Mouse (Mus musculus): ENCODE measurements at regions not wholly inside any gene's neighbourhood (a gene's known extent, or its start where the extent isn't known, plus 50 kb on each side); places are given as distances from the start of the nearest gene placed in this dataset.

DNA sequence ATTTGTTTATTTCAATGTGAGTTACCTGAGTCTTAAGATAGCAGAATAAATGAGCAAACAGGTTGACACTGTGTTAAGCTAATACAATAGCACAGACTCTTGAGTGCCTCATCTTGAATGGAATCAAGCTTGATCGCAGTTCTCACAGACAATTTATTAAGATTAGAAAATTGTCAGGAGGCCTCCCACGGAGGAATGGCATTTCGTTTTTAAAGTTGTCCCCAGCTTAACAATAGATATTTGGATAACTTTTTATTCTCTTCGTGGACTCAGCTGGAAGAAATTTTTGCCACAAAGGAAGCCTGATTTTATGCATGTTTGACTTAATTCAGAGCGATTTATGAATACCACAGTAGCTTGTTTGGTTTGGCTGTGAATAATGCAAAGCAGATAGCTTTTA is 1422.0 kb upstream of the Slc10a2 start:
- Histone ChIP-seq H3K27ac (ENCODE audit: insufficient read depth, low read length) (no peak overlapping the region), H3K4me3 (ENCODE audit: insufficient read depth, low read length) (no peak overlapping the region), H3K4me1 (ENCODE audit: control insufficient read depth, insufficient read depth, low read length) (no peaks in the 10 kb centered on the region)
- TF ChIP-seq CTCF (IDR thresholded peaks at IDR 0.05; ENCODE audit: extremely low read depth, insufficient read depth, low read length) (no peak), POLR2A (IDR thresholded peaks at IDR 0.05; ENCODE audit: extremely low read depth, insufficient read depth, low read length) (no peak)

- H3K4me1 ChIP-seq (ENCODE audit: control insufficient read depth, insufficient read depth, low read length) = no peaks in the 10 kb centered on the region
- TF ChIP-seq POLR2A (IDR thresholded peaks at IDR 0.05; ENCODE audit: extremely low read depth, insufficient read depth, low read length) = no peak
- TF ChIP-seq CTCF (IDR thresholded peaks at IDR 0.05; ENCODE audit: extremely low read depth, insufficient read depth, low read length) = no peak
- no peak overlapping the region for H3K27ac ChIP-seq (ENCODE audit: insufficient read depth, low read length)
- no peak overlapping the region for H3K4me3 ChIP-seq (ENCODE audit: insufficient read depth, low read length)
Observed at GRCm38 (mm10) chr8:6515882-6516682, 1410.9 kb upstream of the Slc10a2 start.

- Histone ChIP-seq H3K4me3 (ENCODE audit: insufficient read depth, low read length) (no peak overlapping the region), H3K27ac (ENCODE audit: insufficient read depth, low read length) (no peak overlapping the region), H3K4me1 (ENCODE audit: control insufficient read depth, insufficient read depth, low read length) (no peaks in the 10 kb centered on the region)
- no peak for TF ChIP-seq CTCF (IDR thresholded peaks at IDR 0.05; ENCODE audit: extremely low read depth, insufficient read depth, low read length)
Observed at GRCm38 (mm10) chr8:6492453-6492852, 1387.3 kb upstream of the Slc10a2 start.

- no peak overlapping the region for H3K4me3 ChIP-seq (ENCODE audit: insufficient read depth, low read length)
- no peak overlapping the region for H3K27ac ChIP-seq (ENCODE audit: insufficient read depth, low read length)
- TF ChIP-seq CTCF (IDR thresholded peaks at IDR 0.05; ENCODE audit: extremely low read depth, insufficient read depth, low read length) (no peak), POLR2A (IDR thresholded peaks at IDR 0.05; ENCODE audit: extremely low read depth, insufficient read depth, low read length) (no peak)
- H3K4me1 ChIP-seq (ENCODE audit: control insufficient read depth, insufficient read depth, low read length) = no peaks in the 10 kb centered on the region
Observed at GRCm38 (mm10) chr8:6481966-6482365, 1376.8 kb upstream of the Slc10a2 start.

- no peaks in the 10 kb centered on the region for H3K4me1 ChIP-seq (ENCODE audit: control insufficient read depth, insufficient read depth, low read length)
- TF ChIP-seq CTCF (IDR thresholded peaks at IDR 0.05; ENCODE audit: extremely low read depth, insufficient read depth, low read length) = no peak
- no peak for TF ChIP-seq POLR2A (IDR thresholded peaks at IDR 0.05; ENCODE audit: extremely low read depth, insufficient read depth, low read length)
- H3K4me3 ChIP-seq (ENCODE audit: insufficient read depth, low read length) = no peak overlapping the region
- H3K27ac ChIP-seq (ENCODE audit: insufficient read depth, low read length) = no peak overlapping the region
Observed at GRCm38 (mm10) chr8:6471089-6471488, 1365.9 kb upstream of the Slc10a2 start.

DNA sequence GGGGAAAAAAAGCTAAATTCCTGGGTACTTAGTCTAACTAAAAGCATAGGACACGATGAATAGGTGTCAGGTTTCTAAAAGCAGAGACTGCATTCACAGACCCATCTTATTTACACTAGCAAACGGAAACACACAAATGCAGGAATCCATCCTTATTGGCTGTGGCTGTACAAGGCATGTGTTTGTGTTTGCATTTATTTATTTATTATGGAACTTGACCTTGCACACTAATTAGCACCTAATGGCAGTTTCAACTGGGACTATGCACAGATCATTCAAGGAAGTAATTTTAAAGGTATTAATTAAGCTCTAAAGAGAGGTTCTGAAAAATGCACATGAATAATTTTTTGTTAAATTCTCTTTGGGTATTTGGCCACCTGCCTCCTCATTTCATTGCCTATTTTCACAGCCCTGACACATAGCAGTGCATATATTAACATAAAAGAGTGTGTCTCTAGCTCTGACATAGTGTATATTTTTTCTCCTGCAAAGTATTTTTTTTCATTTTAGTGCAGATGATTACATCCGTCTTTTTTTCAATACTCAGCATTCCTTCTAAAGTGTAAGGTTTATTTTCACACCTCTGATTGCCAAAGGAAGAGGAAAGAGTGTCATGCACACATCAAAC is 1351.5 kb upstream of the Slc10a2 start:
- Histone ChIP-seq H3K4me3 (ENCODE audit: insufficient read depth, low read length) (no peak overlapping the region), H3K27ac (ENCODE audit: insufficient read depth, low read length) (no peak overlapping the region), H3K4me1 (ENCODE audit: control insufficient read depth, insufficient read depth, low read length) (no peaks in the 10 kb centered on the region)
- TF ChIP-seq POLR2A (IDR thresholded peaks at IDR 0.05; ENCODE audit: extremely low read depth, insufficient read depth, low read length) (no peak), CTCF (IDR thresholded peaks at IDR 0.05; ENCODE audit: extremely low read depth, insufficient read depth, low read length) (no peak)

DNA sequence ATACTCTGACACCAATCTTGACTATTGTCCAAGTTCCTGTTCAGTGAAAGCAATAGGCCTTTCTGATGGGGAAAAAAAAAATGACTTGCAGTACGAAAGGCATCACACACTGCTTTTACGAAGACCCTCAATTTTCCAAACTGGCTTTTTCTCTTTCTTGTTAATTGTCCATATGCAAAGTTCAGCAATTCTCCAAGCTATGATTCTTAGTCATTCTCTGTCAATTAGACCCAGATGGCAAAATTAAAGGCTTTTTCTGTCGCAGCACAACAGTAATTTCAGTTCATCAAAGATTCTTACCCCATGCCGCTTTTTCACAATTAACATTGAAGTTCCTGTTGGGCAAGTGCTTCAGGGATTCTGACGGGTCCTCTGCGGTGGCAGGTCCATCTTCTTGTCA is 1343.2 kb upstream of the Slc10a2 start:
- TF ChIP-seq POLR2A (IDR thresholded peaks at IDR 0.05; ENCODE audit: extremely low read depth, insufficient read depth, low read length) (no peak), CTCF (IDR thresholded peaks at IDR 0.05; ENCODE audit: extremely low read depth, insufficient read depth, low read length) (no peak)
- H3K4me1 ChIP-seq (ENCODE audit: control insufficient read depth, insufficient read depth, low read length) = no peaks in the 10 kb centered on the region
- H3K4me3 ChIP-seq (ENCODE audit: insufficient read depth, low read length) = no peak overlapping the region
- no peak overlapping the region for H3K27ac ChIP-seq (ENCODE audit: insufficient read depth, low read length)

DNA sequence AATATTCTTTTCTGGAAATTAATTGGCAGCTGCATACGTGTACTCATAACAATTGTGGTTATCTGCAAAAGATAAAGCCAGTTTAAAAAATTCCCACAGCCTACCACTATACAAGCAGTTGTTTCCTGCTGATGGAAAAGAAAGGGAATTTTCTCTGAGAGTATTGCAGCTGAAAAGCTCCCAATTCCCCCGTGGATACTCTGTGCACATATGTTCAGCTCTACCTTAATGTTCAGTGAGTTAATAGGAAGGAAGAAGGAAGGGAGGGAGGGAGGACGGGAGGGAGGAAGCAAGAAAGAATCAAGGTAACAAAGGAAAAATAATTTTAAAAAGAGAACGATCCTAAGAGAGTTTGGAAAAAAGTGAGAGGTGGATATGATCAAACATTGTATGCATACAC is 1333.9 kb upstream of the Slc10a2 start:
- TF ChIP-seq POLR2A (IDR thresholded peaks at IDR 0.05; ENCODE audit: extremely low read depth, insufficient read depth, low read length) = no peak
- TF ChIP-seq CTCF (IDR thresholded peaks at IDR 0.05; ENCODE audit: extremely low read depth, insufficient read depth, low read length) = no peak
- Histone ChIP-seq H3K4me3 (ENCODE audit: insufficient read depth, low read length) (no peak overlapping the region), H3K4me1 (ENCODE audit: control insufficient read depth, insufficient read depth, low read length) (no peaks in the 10 kb centered on the region), H3K27ac (ENCODE audit: insufficient read depth, low read length) (no peak overlapping the region)

Data from cortical plate, adult 2 months (tissue).